Mouse (Mus musculus): Measurements from ENCODE around the gene Smok2a. TPM values are rescaled to one million over a fixed set of nuclear protein-coding genes. Genes with fewer than 3 reads are reported as not detected.
"Not testable (repeated sequence)": the region's sequence is repeated elsewhere in the genome, so short reads cannot be mapped to it uniquely, and the experiment has no call there.

Gene Smok2a
- polyA plus RNA-seq, 1 experiment from 2014 or later: not detected

- 56% methylated on average over 2 of the region's 2 CpGs for WGBS (ENCODE audit: insufficient replicate concordance)
- H3K9me3 ChIP-seq (replicated peaks): peaks cover 87% of the 10 kb centered on the region
- H3K4me3 ChIP-seq; H3K36me3 ChIP-seq; H3K4me1 ChIP-seq; H3K9ac ChIP-seq; H3K27me3 ChIP-seq (replicated peaks); H3K27ac ChIP-seq; ATAC-seq; H3K4me2 ChIP-seq: not testable (repeated sequence)
These were observed 9.0 kb downstream of the Smok2a start, which contains the start of gene Smok2b for GRCm38 (mm10) chr17:13229957-13230356. TSS of gene Smok2b (plus strand) at chr17:13230257.

GRCm38 (mm10) chr17:13239461-13239860 is 18.5 kb downstream of the Smok2a start:
- WGBS (ENCODE audit: insufficient replicate concordance): 66% methylated on average over 4 of the region's 4 CpGs
- H3K36me3 ChIP-seq; H3K9ac ChIP-seq; H3K27ac ChIP-seq; H3K4me1 ChIP-seq; H3K27me3 ChIP-seq (replicated peaks); H3K4me2 ChIP-seq; H3K4me3 ChIP-seq: not testable (repeated sequence)
- H3K9me3 ChIP-seq (replicated peaks): peaks cover 54% of the 10 kb centered on the region
- ATAC-seq: 0 out of 2 replicates have a peak, but pooled peaks have one; percentile 8

DNA sequence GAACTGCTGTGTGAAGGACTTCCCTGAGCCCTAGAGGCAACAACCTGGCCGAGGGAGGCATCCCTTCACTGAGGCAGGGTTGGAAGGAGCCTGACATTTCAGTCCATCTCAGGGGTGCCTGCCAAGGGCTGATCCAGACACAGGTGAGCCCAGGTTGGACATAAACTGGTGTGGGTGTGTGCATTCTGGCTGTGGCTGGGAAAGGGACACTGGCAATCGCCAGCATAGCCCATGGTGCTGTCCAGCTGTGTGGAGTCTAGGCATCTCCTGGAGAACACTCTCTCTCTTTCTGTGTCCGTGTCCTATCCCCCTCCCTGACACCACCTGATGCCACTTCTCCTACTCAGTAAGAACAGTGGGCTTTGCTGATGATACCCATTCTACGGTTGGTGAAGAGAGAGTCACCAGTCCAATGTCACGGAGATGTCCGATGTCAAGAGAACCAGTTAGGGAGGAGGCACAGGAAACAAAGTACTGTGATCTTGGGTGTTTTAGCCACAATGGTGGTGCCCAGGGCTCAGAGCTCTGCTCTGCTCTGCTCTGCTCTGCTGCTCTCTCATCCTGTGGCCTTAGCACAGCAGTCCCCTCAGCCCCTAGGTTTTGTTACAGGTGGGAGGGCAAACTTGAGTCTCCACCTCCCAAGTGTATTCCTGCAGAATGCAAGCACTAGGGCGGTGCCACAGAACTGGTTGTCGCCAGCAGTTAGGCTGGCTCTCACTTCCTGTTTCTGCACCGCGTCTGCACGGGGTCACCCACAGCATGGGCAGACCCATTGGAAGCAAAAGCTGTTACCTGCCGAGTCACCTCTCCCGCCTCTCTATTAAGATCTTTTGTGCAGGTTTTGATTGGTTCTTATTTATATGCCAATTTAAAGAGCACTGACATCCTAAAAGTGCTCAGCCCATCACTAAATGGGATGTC is 20.1 kb downstream of the Smok2a start:
- not testable (repeated sequence) for H3K4me3 ChIP-seq; H3K36me3 ChIP-seq; H3K4me2 ChIP-seq; H3K4me1 ChIP-seq; H3K9ac ChIP-seq; H3K27me3 ChIP-seq (replicated peaks); H3K27ac ChIP-seq
- 68% methylated on average over 7 of the region's 13 CpGs for WGBS (ENCODE audit: insufficient replicate concordance)
- peak; percentile 38; the same call in 1 of the 2 replicates for ATAC-seq
- peaks cover 40% of the 10 kb centered on the region for H3K9me3 ChIP-seq (replicated peaks)

DNA sequence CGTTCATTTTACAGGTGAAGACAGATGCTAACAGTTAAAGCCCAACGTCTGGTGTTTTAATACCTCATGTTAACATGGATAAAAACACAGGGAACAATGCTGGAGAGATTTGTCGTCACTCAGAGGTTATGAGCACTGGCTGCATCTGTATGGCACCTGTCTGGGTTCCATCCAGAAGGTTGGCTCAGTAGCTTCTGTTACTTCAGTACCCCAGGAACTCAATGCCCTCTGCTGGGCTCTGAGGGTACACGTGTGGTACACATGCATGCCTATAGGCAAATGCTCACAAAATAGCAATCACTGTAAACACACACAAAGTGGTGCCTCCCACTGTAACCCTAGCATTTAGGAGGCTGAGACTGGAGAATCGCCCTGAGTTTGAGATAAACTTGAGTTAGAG is 33.8 kb downstream of the Smok2a start:
- not testable (repeated sequence) for H3K4me2 ChIP-seq; H3K9ac ChIP-seq; H3K27ac ChIP-seq; H3K36me3 ChIP-seq; H3K4me3 ChIP-seq; H3K4me1 ChIP-seq; H3K27me3 ChIP-seq (replicated peaks); ATAC-seq
- WGBS (ENCODE audit: insufficient replicate concordance): 45% methylated on average over 1 of the region's 5 CpGs
- H3K9me3 ChIP-seq (replicated peaks): peaks cover 12% of the 10 kb centered on the region

Other genes with a start within 250 kb of the Smok2a start
- gene Wtap, start 227.0 kb upstream of the Smok2a start, polyA plus RNA-seq (2016; fragmentation: Nextera tagmentation; extraction: Ambion mirVana): 60.6 and 64.4 TPM in 2 replicates
- gene Sod2, start 214.3 kb upstream of the Smok2a start, polyA plus RNA-seq (2016; fragmentation: Nextera tagmentation; extraction: Ambion mirVana): 162 TPM in 2 replicates
- gene Gpr31b, start 168.9 kb upstream of the Smok2a start, polyA plus RNA-seq (2016; fragmentation: Nextera tagmentation; extraction: Ambion mirVana): not detected in 2 replicates
- gene Tcp10b, start 160.1 kb upstream of the Smok2a start, polyA plus RNA-seq (2016; fragmentation: Nextera tagmentation; extraction: Ambion mirVana): 0.10 TPM in 1 of 2 replicates, not detected in the other
- gene Unc93a, start 89.4 kb upstream of the Smok2a start, polyA plus RNA-seq (2016; fragmentation: Nextera tagmentation; extraction: Ambion mirVana): not detected in 2 replicates
- gene Smok2b, start 9.1 kb downstream of the Smok2a start, polyA plus RNA-seq (2016; fragmentation: Nextera tagmentation; extraction: Ambion mirVana): not detected in 2 replicates
- gene Tcp10c, start 133.4 kb downstream of the Smok2a start, polyA plus RNA-seq (2016; fragmentation: Nextera tagmentation; extraction: Ambion mirVana): not detected in 2 replicates